Mouse (Mus musculus) skeletal muscle tissue, postnatal 0 days (tissue): ENCODE measurements around the gene Cep164. TPM values are rescaled to one million over a fixed set of nuclear protein-coding genes. Genes with fewer than 3 reads are reported as not detected.

Source experiments
- polyA plus RNA-seq: library from polyadenylated mRNA; unstranded; fragments of >200 nt; fragmentation: Nextera tagmentation; extraction: Ambion mirVana; gene quantifications from 2 replicates; pipeline ENCODE4 v1.2.1, GENCODE M21; 2015

The Cep164 gene
- polyA plus RNA-seq = 5.4 and 6.4 TPM in 2 replicates

DNA sequence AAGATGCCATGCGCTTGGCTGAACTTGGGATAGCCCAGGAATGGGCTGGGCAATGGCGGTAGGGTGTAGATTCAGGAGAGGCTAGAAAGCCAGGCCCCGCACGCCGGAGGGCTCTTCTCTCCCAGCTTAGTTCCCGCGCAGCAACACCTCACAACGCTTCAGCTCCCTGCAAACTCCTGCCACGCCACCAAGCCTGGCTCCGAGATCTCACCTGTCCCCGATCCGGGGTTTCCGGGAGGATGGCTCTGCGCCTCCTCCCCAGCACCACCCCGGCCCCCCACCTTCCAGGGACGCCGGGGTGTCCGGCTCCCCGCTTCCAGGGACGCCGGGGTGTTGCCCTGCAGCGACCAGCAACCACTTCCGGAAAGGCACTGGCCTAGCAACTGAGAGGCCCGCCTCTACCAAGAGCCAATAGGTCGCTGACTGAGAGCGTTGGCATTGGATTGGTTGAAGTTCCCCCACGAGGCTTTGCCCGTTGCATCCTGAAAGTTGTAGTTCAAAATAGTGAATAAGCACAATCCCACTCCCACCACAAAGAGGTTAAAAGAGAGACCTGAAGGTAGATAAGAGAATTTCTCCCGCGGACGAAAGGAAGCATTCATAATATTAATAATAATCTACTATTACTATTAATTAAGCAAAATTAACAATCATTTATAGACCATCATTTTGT lies at the start of gene Cep164:
Cep164 (minus strand) TSS at position 401 of the 673 bp plus-strand sequence.

DNA sequence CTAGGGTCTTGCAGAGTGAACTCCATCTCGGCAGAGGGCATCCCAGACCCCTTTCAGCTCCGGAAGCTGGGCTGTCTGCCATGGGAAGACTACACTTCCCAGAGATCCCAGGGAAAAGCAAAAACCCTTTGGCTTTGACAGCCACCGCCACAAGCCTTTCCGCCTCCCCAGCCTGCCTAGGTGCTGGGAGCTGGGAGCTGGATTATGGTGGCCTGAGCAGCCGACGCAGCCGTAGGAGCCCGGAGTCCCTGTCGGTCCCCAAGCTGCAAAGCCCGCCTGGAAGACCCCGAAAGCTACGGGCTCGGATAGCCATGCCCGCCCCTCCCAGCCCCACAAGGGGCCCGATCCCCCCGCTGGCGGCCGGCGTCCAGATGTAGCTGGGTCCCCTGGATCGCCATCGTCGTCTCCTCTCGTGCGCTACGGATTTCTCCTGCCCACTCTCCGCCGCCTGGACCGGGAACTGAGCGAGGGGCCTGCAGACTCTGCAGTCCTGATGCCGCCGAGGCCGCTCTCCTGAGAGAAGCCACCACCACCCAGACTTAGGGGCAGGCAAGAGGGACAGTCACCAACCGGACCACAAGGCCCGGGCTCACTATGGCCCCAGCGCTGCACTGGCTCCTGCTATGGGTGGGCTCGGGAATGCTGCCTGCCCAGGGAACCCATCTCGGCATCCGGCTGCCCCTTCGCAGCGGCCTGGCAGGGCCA lies 10.1 kb upstream of the Cep164 start, which contains the start of gene Bace1:
Bace1 (plus strand) TSS at position 147 of the 705 bp plus-strand sequence.

Other genes starting within 250 kb of the Cep164 start
- 18.0 and 19.9 TPM in 2 replicates for gene Bace1, start 9.9 kb upstream of the Cep164 start, polyA plus RNA-seq
- gene Pcsk7, start 77.8 kb upstream of the Cep164 start, polyA plus RNA-seq = 11.7 and 12.7 TPM in 2 replicates
- gene Rnf214, start 78.2 kb upstream of the Cep164 start, polyA plus RNA-seq = 27.7 and 30.0 TPM in 2 replicates
- gene Tagln, start 107.4 kb upstream of the Cep164 start, polyA plus RNA-seq = 43.1 and 46.2 TPM in 2 replicates
- gene Sidt2, start 126.6 kb upstream of the Cep164 start, polyA plus RNA-seq = 32.6 and 34.1 TPM in 2 replicates
- gene Pafah1b2, start 184.0 kb upstream of the Cep164 start, polyA plus RNA-seq = 85.1 and 100 TPM in 2 replicates
- gene Sik3, start 184.1 kb upstream of the Cep164 start, polyA plus RNA-seq = 15.7 and 16.6 TPM in 2 replicates